Mouse (Mus musculus): Measurements from ENCODE around the gene Gpr4. TPM values are rescaled to one million over a fixed set of nuclear protein-coding genes. Genes with fewer than 3 reads are reported as not detected.

The Gpr4 gene
- polyA plus RNA-seq, 1 experiment from 2014 or later: 1.2 TPM

- H3K27me3 ChIP-seq (replicated peaks; ENCODE audit: control insufficient read depth, insufficient read depth, low read length): no peaks in the 10 kb centered on the region
- ATAC-seq (replicated peaks; ENCODE audit: low FRiP score, low TSS enrichment, low read depth): no peak
- WGBS: 91% methylated on average over 2 of the region's 2 CpGs
- H3K36me3 ChIP-seq (ENCODE audit: control insufficient read depth, insufficient read depth, low read length): peaks cover 26% of the 10 kb centered on the region
- no peak overlapping the region for H3K27ac ChIP-seq (ENCODE audit: low read depth)
- H3K9ac ChIP-seq (ENCODE audit: low read length): no peak overlapping the region
- no peak overlapping the region for H3K4me2 ChIP-seq (ENCODE audit: low read length)
- no peak overlapping the region for H3K4me3 ChIP-seq (ENCODE audit: low read depth, low read length)
- DNase-seq (ENCODE audit: low spot score): no peak
- H3K4me1 ChIP-seq (replicated peaks; ENCODE audit: control insufficient read depth, insufficient read depth, low read length): no peaks in the 10 kb centered on the region
- H3K9me3 ChIP-seq (ENCODE audit: control insufficient read depth, low read length): no peaks in the 10 kb centered on the region
These were observed 35.2 kb downstream of the Gpr4 start for GRCm38 (mm10) chr7:19247511-19247910.

DNA sequence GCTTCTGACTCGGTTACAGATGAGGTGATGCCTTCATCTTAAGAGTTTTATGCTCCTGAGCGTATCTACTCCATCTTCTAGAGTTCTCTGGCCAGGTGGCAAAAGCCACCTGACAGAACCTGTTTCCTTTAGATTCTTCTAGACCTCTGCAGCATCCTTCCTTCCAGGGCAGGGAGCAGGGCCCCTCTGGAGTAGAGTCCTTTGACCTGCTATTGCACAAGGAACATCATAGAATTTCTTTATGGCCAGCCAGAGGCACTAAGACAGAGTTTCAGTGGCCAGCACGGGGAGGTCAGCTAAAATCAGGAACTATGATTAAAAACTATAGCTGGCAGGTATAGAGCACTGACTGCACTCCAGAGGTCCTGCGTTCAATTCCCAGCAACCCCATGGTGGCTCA, 39.7 kb downstream of the Gpr4 start:
- H3K9ac ChIP-seq (ENCODE audit: low read length): no peak overlapping the region
- H3K4me2 ChIP-seq (ENCODE audit: low read length): no peak overlapping the region
- H3K27ac ChIP-seq (ENCODE audit: low read depth): no peak overlapping the region
- 80% methylated on average over 4 of the region's 4 CpGs for WGBS
- no peaks in the 10 kb centered on the region for H3K9me3 ChIP-seq (ENCODE audit: control insufficient read depth, low read length)
- DNase-seq (ENCODE audit: low spot score): no peak
- H3K36me3 ChIP-seq (ENCODE audit: control insufficient read depth, insufficient read depth, low read length): peaks cover 26% of the 10 kb centered on the region
- ATAC-seq (replicated peaks; ENCODE audit: low FRiP score, low TSS enrichment, low read depth): no peak
- H3K27me3 ChIP-seq (replicated peaks; ENCODE audit: control insufficient read depth, insufficient read depth, low read length): no peaks in the 10 kb centered on the region
- H3K4me3 ChIP-seq (ENCODE audit: low read depth, low read length): no peak overlapping the region
- no peaks in the 10 kb centered on the region for H3K4me1 ChIP-seq (replicated peaks; ENCODE audit: control insufficient read depth, insufficient read depth, low read length)

GRCm38 (mm10) chr7:19253437-19253836, 41.1 kb downstream of the Gpr4 start:
- Histone ChIP-seq H3K36me3 (ENCODE audit: control insufficient read depth, insufficient read depth, low read length) (peaks cover 33% of the 10 kb centered on the region), H3K27ac (ENCODE audit: low read depth) (no peak overlapping the region), H3K4me2 (ENCODE audit: low read length) (no peak overlapping the region), H3K27me3 (replicated peaks; ENCODE audit: control insufficient read depth, insufficient read depth, low read length) (no peaks in the 10 kb centered on the region), H3K4me3 (ENCODE audit: low read depth, low read length) (no peak overlapping the region), H3K4me1 (replicated peaks; ENCODE audit: control insufficient read depth, insufficient read depth, low read length) (no peaks in the 10 kb centered on the region), H3K9ac (ENCODE audit: low read length) (no peak overlapping the region), H3K9me3 (ENCODE audit: control insufficient read depth, low read length) (no peaks in the 10 kb centered on the region)
- 75% methylated on average over 5 of the region's 5 CpGs for WGBS
- DNase-seq (ENCODE audit: low spot score) (no peak), ATAC-seq (replicated peaks; ENCODE audit: low FRiP score, low TSS enrichment, low read depth) (no peak)

- Histone ChIP-seq H3K36me3 (ENCODE audit: control insufficient read depth, insufficient read depth, low read length) (peaks cover 52% of the 10 kb centered on the region), H3K4me1 (replicated peaks; ENCODE audit: control insufficient read depth, insufficient read depth, low read length) (no peaks in the 10 kb centered on the region), H3K9ac (ENCODE audit: low read length) (no peak overlapping the region), H3K4me3 (ENCODE audit: low read depth, low read length) (no peak overlapping the region), H3K9me3 (ENCODE audit: control insufficient read depth, low read length) (no peaks in the 10 kb centered on the region), H3K27me3 (replicated peaks; ENCODE audit: control insufficient read depth, insufficient read depth, low read length) (no peaks in the 10 kb centered on the region), H3K27ac (ENCODE audit: low read depth) (no peak overlapping the region), H3K4me2 (ENCODE audit: low read length) (no peak overlapping the region)
- 89% methylated on average over 17 of the region's 17 CpGs for WGBS
- DNase-seq (ENCODE audit: low spot score) (no peak), ATAC-seq (replicated peaks; ENCODE audit: low FRiP score, low TSS enrichment, low read depth) (no peak)
These were observed 43.1 kb downstream of the Gpr4 start for GRCm38 (mm10) chr7:19255395-19255794.

- no peak overlapping the region for H3K4me3 ChIP-seq (ENCODE audit: low read depth, low read length)
- DNase-seq (ENCODE audit: low spot score) (no peak), ATAC-seq (replicated peaks; ENCODE audit: low FRiP score, low TSS enrichment, low read depth) (no peak)
- peaks cover 64% of the 10 kb centered on the region for H3K36me3 ChIP-seq (ENCODE audit: control insufficient read depth, insufficient read depth, low read length)
- no peaks in the 10 kb centered on the region for H3K4me1 ChIP-seq (replicated peaks; ENCODE audit: control insufficient read depth, insufficient read depth, low read length)
- no peak overlapping the region for H3K4me2 ChIP-seq (ENCODE audit: low read length)
- no peak overlapping the region for H3K27ac ChIP-seq (ENCODE audit: low read depth)
- H3K27me3 ChIP-seq (replicated peaks; ENCODE audit: control insufficient read depth, insufficient read depth, low read length): no peaks in the 10 kb centered on the region
- no peak overlapping the region for H3K9ac ChIP-seq (ENCODE audit: low read length)
- WGBS: 83% methylated on average over 7 of the region's 7 CpGs
- H3K9me3 ChIP-seq (ENCODE audit: control insufficient read depth, low read length): no peaks in the 10 kb centered on the region
These were observed 44.2 kb downstream of the Gpr4 start for GRCm38 (mm10) chr7:19256567-19256966.

GRCm38 (mm10) chr7:19257390-19258022, 45.2 kb downstream of the Gpr4 start:
- no peak overlapping the region for H3K4me2 ChIP-seq (ENCODE audit: low read length)
- peaks cover 73% of the 10 kb centered on the region for H3K36me3 ChIP-seq (ENCODE audit: control insufficient read depth, insufficient read depth, low read length)
- no peaks in the 10 kb centered on the region for H3K27me3 ChIP-seq (replicated peaks; ENCODE audit: control insufficient read depth, insufficient read depth, low read length)
- H3K9me3 ChIP-seq (ENCODE audit: control insufficient read depth, low read length): no peaks in the 10 kb centered on the region
- H3K9ac ChIP-seq (ENCODE audit: low read length): no peak overlapping the region
- DNase-seq (ENCODE audit: low spot score) (peak; percentile 74), ATAC-seq (replicated peaks; ENCODE audit: low FRiP score, low TSS enrichment, low read depth) (peak; percentile 59)
- no peak overlapping the region for H3K4me3 ChIP-seq (ENCODE audit: low read depth, low read length)
- no peak overlapping the region for H3K27ac ChIP-seq (ENCODE audit: low read depth)
- WGBS: 40% methylated on average over 11 of the region's 11 CpGs
- H3K4me1 ChIP-seq (replicated peaks; ENCODE audit: control insufficient read depth, insufficient read depth, low read length): no peaks in the 10 kb centered on the region

- H3K36me3 ChIP-seq (ENCODE audit: control insufficient read depth, insufficient read depth, low read length): peaks cover 82% of the 10 kb centered on the region
- no peak overlapping the region for H3K4me2 ChIP-seq (ENCODE audit: low read length)
- DNase-seq (ENCODE audit: low spot score) (no peak), ATAC-seq (replicated peaks; ENCODE audit: low FRiP score, low TSS enrichment, low read depth) (no peak)
- no peak overlapping the region for H3K27ac ChIP-seq (ENCODE audit: low read depth)
- no peaks in the 10 kb centered on the region for H3K27me3 ChIP-seq (replicated peaks; ENCODE audit: control insufficient read depth, insufficient read depth, low read length)
- H3K4me1 ChIP-seq (replicated peaks; ENCODE audit: control insufficient read depth, insufficient read depth, low read length): no peaks in the 10 kb centered on the region
- H3K9me3 ChIP-seq (ENCODE audit: control insufficient read depth, low read length): no peaks in the 10 kb centered on the region
- WGBS: 87% methylated on average over 3 of the region's 3 CpGs
- H3K9ac ChIP-seq (ENCODE audit: low read length): no peak overlapping the region
- no peak overlapping the region for H3K4me3 ChIP-seq (ENCODE audit: low read depth, low read length)
These were observed 46.0 kb downstream of the Gpr4 start for GRCm38 (mm10) chr7:19258336-19258735.

DNA sequence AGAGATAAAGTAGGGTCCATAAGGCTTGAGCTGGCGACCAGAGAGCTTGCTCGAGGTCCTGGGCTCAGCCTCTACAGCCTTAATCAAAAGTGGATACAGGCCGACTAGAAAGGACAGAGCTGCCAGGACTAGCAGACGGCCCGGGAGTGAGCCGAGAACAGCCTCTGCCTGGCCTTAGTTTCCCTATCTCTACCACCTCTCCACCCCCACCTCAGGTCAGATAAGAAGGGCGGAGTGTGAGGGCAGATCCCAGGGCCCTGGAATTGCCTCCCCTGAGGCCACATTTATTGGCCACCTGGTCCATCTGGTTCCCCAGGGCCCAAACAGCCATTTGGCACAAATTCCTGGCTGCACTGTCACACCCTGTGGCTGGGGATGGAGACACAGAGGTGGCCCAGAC, 52.8 kb downstream of the Gpr4 start:
- Histone ChIP-seq H3K9ac (ENCODE audit: low read length) (no peak overlapping the region), H3K36me3 (ENCODE audit: control insufficient read depth, insufficient read depth, low read length) (peaks cover 63% of the 10 kb centered on the region), H3K9me3 (ENCODE audit: control insufficient read depth, low read length) (no peaks in the 10 kb centered on the region), H3K4me3 (ENCODE audit: low read depth, low read length) (no peak overlapping the region), H3K27ac (ENCODE audit: low read depth) (no peak overlapping the region), H3K4me1 (replicated peaks; ENCODE audit: control insufficient read depth, insufficient read depth, low read length) (peaks cover 32% of the 10 kb centered on the region), H3K27me3 (replicated peaks; ENCODE audit: control insufficient read depth, insufficient read depth, low read length) (no peaks in the 10 kb centered on the region), H3K4me2 (ENCODE audit: low read length) (no peak overlapping the region)
- DNase-seq (ENCODE audit: low spot score): no peak
- no peak for ATAC-seq (replicated peaks; ENCODE audit: low FRiP score, low TSS enrichment, low read depth)
- 60% methylated on average over 7 of the region's 7 CpGs for WGBS
